Mouse (Mus musculus) cerebellum, adult 11 months (tissue): ENCODE data around the gene Gabpb1.
"Not testable (repeated sequence)": the region's sequence is repeated elsewhere in the genome, so short reads cannot be mapped to it uniquely, and the experiment has no call there.

Source experiments
- DNase-seq: peaks from one replicate; pipeline ENCODE4 v3.0.0; 2022

Gene Gabpb1

GRCm38 (mm10) chr2:126635939-126636823 lies 40.0 kb downstream of the Gabpb1 start:
- DNase-seq: no peak

- no peak for DNase-seq
These were observed 43.0 kb downstream of the Gabpb1 start for GRCm38 (mm10) chr2:126633165-126633564.

GRCm38 (mm10) chr2:126628455-126628995 lies 47.6 kb downstream of the Gabpb1 start:
- no peak for DNase-seq

- DNase-seq: peak; percentile 72
These were observed 53.0 kb downstream of the Gabpb1 start for GRCm38 (mm10) chr2:126623138-126623537.

DNA sequence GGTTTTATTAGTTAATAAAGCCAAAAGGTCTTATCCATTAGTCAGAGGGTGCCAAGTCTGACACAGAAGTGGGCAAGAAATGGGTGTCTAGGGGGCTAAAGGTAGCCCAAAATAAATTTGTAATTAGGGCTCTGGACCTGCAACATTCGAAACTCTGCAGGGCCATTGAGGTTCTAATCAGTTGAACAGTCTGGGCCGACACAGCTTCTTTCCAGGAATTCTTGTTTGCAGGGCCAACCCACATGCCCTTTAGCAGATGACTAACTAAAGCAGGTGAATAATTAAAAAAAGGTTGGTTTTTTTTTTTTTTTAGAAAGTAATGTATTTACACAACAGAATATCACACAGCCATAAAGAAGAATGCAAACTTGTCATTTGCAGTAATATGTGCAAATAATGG lies 53.7 kb downstream of the Gabpb1 start:
- no peak for DNase-seq

DNA sequence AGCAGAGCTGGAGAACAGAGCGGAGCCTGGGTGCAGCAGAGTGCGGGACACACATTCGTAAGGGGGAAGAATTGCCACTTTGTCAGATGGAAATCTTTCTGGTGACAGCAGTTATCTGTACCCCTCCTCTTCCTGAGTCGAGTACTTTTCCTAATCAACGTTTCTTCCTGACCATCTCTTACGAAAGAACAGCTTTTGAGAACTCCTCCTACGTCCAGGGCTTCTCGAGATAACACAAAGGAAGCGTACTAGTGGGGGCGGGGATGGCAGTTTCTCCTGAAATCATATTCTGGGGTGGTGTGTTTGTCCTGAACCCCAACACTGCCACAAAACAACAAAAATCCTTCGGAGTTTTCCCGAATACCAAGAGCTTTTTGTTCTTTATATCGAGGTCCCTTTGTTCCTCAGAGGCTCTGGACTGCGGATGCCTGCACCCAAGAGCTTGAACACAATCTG lies 56.9 kb downstream of the Gabpb1 start, which contains the start of gene Hdc:
Gene Hdc (minus strand): TSS at position 51 of the 456 bp plus-strand sequence.
- no peak for DNase-seq

GRCm38 (mm10) chr2:126618470-126619179 lies 57.5 kb downstream of the Gabpb1 start:
- no peak for DNase-seq

- DNase-seq: no peak
These were observed 60.8 kb downstream of the Gabpb1 start for GRCm38 (mm10) chr2:126615355-126615754.

DNA sequence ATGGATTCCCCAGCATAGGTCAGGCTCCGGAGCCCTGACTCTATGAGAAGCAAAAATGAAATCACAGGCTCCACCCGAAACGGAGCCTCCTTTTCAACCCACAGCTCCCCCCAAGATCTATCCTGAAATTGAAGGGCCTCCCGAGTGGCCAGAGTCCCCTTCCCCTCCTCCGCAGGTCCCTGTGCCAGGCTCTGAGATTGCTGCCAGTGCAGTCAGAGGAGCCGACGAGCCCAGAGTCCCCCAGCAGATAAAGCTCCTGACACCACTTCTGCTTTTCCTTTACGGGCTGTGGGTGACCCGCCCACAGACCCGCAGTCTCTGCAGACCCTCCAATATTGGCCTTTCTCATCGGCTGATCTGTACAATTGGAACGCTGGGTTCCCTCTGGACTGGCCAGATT lies 66.5 kb downstream of the Gabpb1 start:
- not testable (repeated sequence) for DNase-seq

GRCm38 (mm10) chr2:126607553-126608203 lies 68.5 kb downstream of the Gabpb1 start:
- DNase-seq: no peak

- DNase-seq: no peak
These were observed 69.5 kb downstream of the Gabpb1 start for GRCm38 (mm10) chr2:126606688-126607062.

- DNase-seq: no peak
These were observed 70.0 kb downstream of the Gabpb1 start for GRCm38 (mm10) chr2:126606061-126606687.

- no peak for DNase-seq
These were observed 74.1 kb downstream of the Gabpb1 start for GRCm38 (mm10) chr2:126601918-126602600.

DNA sequence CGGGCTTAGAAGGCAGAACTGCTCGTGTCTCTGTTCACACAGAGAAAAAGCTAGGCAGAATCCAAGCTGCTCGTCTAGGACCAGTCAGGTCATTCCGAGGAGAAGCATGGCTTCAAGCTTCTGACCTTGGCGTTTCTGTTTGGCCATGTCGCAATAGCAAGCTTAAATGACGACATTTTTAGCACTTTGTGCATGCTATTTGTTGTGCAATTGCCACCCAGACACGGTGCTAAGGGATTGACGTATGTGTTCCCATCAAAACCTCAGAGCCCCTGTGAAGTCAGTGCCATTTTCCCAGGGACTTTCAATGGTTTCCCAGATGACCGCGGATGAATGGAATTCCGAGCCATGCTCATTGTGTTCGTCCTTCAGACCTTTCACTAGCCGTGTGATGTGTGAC lies 75.6 kb downstream of the Gabpb1 start:
- no peak for DNase-seq

DNA sequence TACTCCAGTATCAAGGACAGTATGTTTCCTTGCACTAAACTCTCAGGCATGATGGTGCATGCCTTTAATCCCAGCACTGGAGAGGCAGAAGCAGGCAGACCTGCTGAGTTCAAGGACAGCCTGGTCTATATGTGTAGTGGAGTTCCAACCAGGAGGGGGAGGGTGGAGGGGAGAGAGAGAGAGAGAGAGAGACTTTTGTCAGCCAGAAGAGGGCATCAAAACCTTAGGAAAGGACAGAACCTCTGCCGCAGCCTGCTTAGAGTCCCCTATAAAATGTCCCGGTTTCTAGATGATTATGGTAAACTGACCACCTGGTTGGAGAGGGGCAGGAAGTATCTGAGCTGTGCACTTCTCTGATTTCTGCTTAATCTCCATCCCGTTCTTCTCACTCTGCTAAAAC lies 77.1 kb downstream of the Gabpb1 start:
- DNase-seq: no peak

GRCm38 (mm10) chr2:126598359-126598758 lies 77.8 kb downstream of the Gabpb1 start:
- no peak for DNase-seq

- no peak for DNase-seq
These were observed 78.6 kb downstream of the Gabpb1 start for GRCm38 (mm10) chr2:126597279-126598241.

GRCm38 (mm10) chr2:126596347-126597072 lies 79.6 kb downstream of the Gabpb1 start:
- no peak for DNase-seq

GRCm38 (mm10) chr2:126593831-126594610 lies 82.1 kb downstream of the Gabpb1 start:
- peak; percentile 62 for DNase-seq
